In genomic region chrX:164068968-164069367, GRCm38 (mm10) we compare ENCODE assay signal across 25 mouse cellular contexts. TPM values are rescaled to one million over a fixed set of nuclear protein-coding genes. Genes with fewer than 3 reads are reported as not detected.
"Had no signal": no experiment of that assay in that cellular context is flagged by ENCODE, and none has a peak within 500 bp of the region (broad histone marks: within the 10 kb centered on the region; RNA-seq: fewer than 3 reads in every experiment).

No protein-coding gene starts in this region.

- H3K27ac ChIP-seq: forebrain, embryonic 15.5 days; heart, embryonic 10.5 days; heart, embryonic 13.5 days; heart, embryonic 15.5 days; hindbrain, embryonic 13.5 days; hindbrain, embryonic 15.5 days; hindbrain, postnatal 0 days; layer of hippocampus, adult 2 months; left cerebral cortex, adult 2 months; limb, embryonic 10.5 days; limb, embryonic 12.5 days; liver, embryonic 13.5 days; liver, embryonic 15.5 days had no signal

- H3K27me3 ChIP-seq: forebrain, embryonic 15.5 days; heart, embryonic 13.5 days; heart, embryonic 15.5 days; hindbrain, embryonic 13.5 days; hindbrain, embryonic 15.5 days; limb, embryonic 12.5 days; liver, embryonic 13.5 days; liver, embryonic 15.5 days had no signal

- DNase-seq: forebrain, postnatal 0 days; gastrocnemius, postnatal 14 days; gastrocnemius, postnatal 36 days; heart, adult 18-20 months; heart, postnatal 14 days; heart, postnatal 36 days; liver; liver, embryonic 13.5 days; liver, postnatal 0 days had no signal

- H3K9ac ChIP-seq: forebrain, embryonic 15.5 days; forebrain, postnatal 0 days; heart, embryonic 13.5 days; heart, embryonic 15.5 days; hindbrain, embryonic 13.5 days; hindbrain, embryonic 15.5 days; limb, embryonic 12.5 days; liver, embryonic 13.5 days; liver, embryonic 15.5 days; liver, postnatal 0 days had no signal

- H3K4me3 ChIP-seq: forebrain, embryonic 15.5 days; heart, embryonic 10.5 days; heart, embryonic 13.5 days; heart, embryonic 15.5 days; hindbrain, embryonic 13.5 days; hindbrain, embryonic 15.5 days; layer of hippocampus, adult 2 months; left cerebral cortex, adult 2 months; limb, embryonic 10.5 days; limb, embryonic 12.5 days; liver, embryonic 13.5 days; liver, embryonic 15.5 days had no signal

- H3K4me2 ChIP-seq: forebrain, embryonic 15.5 days; heart, embryonic 13.5 days; heart, embryonic 15.5 days; hindbrain, embryonic 13.5 days; hindbrain, embryonic 15.5 days; limb, embryonic 12.5 days; liver, embryonic 11.5 days; liver, embryonic 13.5 days; liver, embryonic 15.5 days had no signal

- H3K9me3 ChIP-seq: forebrain, embryonic 15.5 days; heart, embryonic 10.5 days; heart, embryonic 13.5 days; heart, embryonic 15.5 days; hindbrain, embryonic 13.5 days; hindbrain, embryonic 15.5 days; limb, embryonic 10.5 days; limb, embryonic 12.5 days; liver, embryonic 13.5 days; liver, embryonic 15.5 days had no signal

- H3K4me1 ChIP-seq: forebrain, embryonic 15.5 days; heart, embryonic 10.5 days; heart, embryonic 13.5 days; heart, embryonic 15.5 days; hindbrain, embryonic 13.5 days; hindbrain, embryonic 15.5 days; limb, embryonic 10.5 days; limb, embryonic 12.5 days; liver, embryonic 13.5 days; liver, embryonic 15.5 days had no signal

- H3K36me3 ChIP-seq: forebrain, embryonic 15.5 days; hindbrain, embryonic 15.5 days had no signal

- ATAC-seq: forebrain, embryonic 15.5 days; forebrain, postnatal 0 days; hindbrain, postnatal 0 days; intestine, embryonic 16.5 days; liver, postnatal 0 days had no signal

RNA-seq across cellular contexts. Expression of gene Cltrn, which starts 19.7 kb away (rescaled TPM):
- polyA plus RNA-seq: gonadal fat pad, adult 2 months; heart, embryonic 15.5 days; heart, postnatal 0 days; hindbrain, postnatal 0 days; limb, embryonic 12.5 days had no signal
